Mouse (Mus musculus): Measurements from ENCODE around the gene Ppp2r5d. TPM values are rescaled to one million over a fixed set of nuclear protein-coding genes. Genes with fewer than 3 reads are reported as not detected.

The Ppp2r5d gene
- polyA plus RNA-seq, 1 experiment from 2014 or later, result 100 TPM

DNA sequence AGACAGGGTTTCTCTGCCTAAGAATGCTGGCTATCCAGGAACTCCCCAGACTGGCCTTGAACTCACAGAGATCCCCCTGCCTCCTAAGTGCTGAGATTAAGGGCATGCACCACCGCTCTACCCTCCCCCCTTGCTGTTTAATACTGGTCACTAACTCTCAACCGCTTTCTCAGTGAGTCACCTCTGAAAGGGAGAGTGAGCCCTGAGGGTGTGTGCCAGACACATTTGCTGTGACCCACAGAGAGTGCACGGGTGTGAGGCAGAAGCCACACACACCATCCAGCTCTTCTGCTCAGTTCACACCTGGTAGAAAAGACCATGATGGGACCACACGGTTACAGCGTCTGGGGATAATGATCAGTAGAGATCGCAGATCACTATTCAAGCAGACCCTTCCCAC lies 6.4 kb downstream of the Ppp2r5d start:
- Histone ChIP-seq H3K4me2 (no peak overlapping the region), H3K27ac (no peak overlapping the region), H3K36me3 (peaks cover 53% of the 10 kb centered on the region), H3K4me3 (no peak overlapping the region), H3K9me3 (no peaks in the 10 kb centered on the region), H3K9ac (no peak overlapping the region), H3K27me3 (no peaks in the 10 kb centered on the region), H3K4me1 (peaks cover 22% of the 10 kb centered on the region)
- no peak for ATAC-seq (ENCODE audit: insufficient number of reproducible peaks, insufficient read depth, low FRiP score, low TSS enrichment, low read depth)
- WGBS, result 82% methylated on average over 6 of the region's 6 CpGs

DNA sequence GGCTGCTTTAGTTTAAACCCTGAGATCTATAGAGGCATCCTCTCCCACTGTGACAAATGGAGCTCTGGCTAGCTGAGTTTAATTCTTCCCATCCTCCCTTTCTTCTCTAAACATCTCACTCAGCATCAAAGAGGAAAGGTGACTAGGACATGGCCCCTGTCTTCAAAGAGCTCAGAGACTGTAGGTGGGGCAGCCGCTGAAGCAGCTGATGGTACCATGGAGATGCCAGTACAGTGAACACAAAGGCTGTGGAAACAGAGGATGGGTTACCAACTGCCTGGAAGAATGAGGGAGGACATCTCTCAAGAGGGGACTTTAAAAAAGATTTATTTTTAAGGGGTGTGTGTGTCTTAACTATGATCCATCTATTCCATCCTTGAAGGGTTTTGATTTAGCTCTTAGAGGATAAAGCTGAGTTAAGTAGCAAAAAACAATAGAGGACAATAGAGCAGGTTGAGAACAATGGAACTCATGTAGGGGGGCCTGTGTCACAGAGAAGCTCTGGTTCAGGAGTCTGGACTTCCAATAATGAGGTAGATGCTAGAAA lies 10.3 kb downstream of the Ppp2r5d start:
- no peak for ATAC-seq (ENCODE audit: insufficient number of reproducible peaks, insufficient read depth, low FRiP score, low TSS enrichment, low read depth)
- H3K36me3 ChIP-seq, result peaks cover 48% of the 10 kb centered on the region

DNA sequence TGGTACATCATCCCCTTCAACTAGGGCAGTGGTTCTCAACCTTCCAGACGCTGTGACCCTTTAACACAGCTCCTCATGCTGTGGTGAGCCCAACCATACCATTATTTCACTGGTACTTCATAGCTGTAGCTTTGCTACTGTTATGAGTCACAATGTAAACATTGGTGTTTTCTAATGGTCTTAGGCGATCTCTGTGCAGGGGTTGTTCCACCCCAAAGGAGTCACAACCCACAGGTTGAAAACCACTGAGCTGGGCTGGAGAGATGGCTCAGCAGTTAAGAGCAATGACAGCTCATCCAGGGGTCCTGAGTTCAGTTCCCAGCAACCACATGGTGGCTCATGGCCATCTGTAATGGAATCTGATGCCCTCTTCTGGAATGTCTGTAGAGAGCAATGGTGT lies 13.5 kb downstream of the Ppp2r5d start:
- 88% methylated on average over 2 of the region's 2 CpGs for WGBS
- peaks cover 38% of the 10 kb centered on the region for H3K36me3 ChIP-seq
- no peaks in the 10 kb centered on the region for H3K4me1 ChIP-seq
- no peak for ATAC-seq (ENCODE audit: insufficient number of reproducible peaks, insufficient read depth, low FRiP score, low TSS enrichment, low read depth)
- H3K27me3 ChIP-seq, result no peaks in the 10 kb centered on the region
- no peak overlapping the region for H3K9ac ChIP-seq
- no peak overlapping the region for H3K4me2 ChIP-seq
- H3K27ac ChIP-seq, result no peak overlapping the region
- H3K9me3 ChIP-seq, result no peaks in the 10 kb centered on the region
- no peak overlapping the region for H3K4me3 ChIP-seq

More for the DNA sequence above, 10.3 kb downstream of the Ppp2r5d start:
- H3K4me1 ChIP-seq, result no peaks in the 10 kb centered on the region
- H3K4me3 ChIP-seq, result no peak overlapping the region
- no peaks in the 10 kb centered on the region for H3K9me3 ChIP-seq
- WGBS, result 85% methylated on average over 1 of the region's 1 CpGs
- H3K27ac ChIP-seq, result no peak overlapping the region
- no peaks in the 10 kb centered on the region for H3K27me3 ChIP-seq
- H3K9ac ChIP-seq, result no peak overlapping the region
- no peak overlapping the region for H3K4me2 ChIP-seq

DNA sequence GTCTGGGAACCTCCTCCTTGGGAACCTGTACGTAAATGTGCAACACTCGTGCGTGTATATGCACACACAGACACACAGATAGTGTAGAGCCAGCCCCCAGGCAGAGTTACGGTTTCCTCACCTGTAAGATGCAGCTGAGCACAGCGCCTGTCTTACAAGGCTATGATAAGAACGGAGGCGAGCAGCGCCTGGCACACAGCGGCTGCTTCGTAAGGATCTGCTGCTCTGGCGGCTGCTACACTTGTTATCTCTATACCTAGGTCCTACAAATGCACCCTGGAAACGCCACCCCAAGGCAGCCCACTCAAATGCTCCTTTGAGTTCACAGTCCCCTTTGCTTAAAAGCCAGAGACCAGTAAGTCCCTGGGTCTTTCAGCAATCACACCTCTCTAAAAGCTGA lies 14.2 kb downstream of the Ppp2r5d start:
- no peak overlapping the region for H3K27ac ChIP-seq
- no peak for ATAC-seq (ENCODE audit: insufficient number of reproducible peaks, insufficient read depth, low FRiP score, low TSS enrichment, low read depth)
- no peak overlapping the region for H3K4me3 ChIP-seq
- H3K4me1 ChIP-seq, result no peaks in the 10 kb centered on the region
- no peaks in the 10 kb centered on the region for H3K9me3 ChIP-seq
- peaks cover 38% of the 10 kb centered on the region for H3K36me3 ChIP-seq
- no peaks in the 10 kb centered on the region for H3K27me3 ChIP-seq
- no peak overlapping the region for H3K4me2 ChIP-seq
- 96% methylated on average over 12 of the region's 12 CpGs for WGBS
- H3K9ac ChIP-seq, result no peak overlapping the region

DNA sequence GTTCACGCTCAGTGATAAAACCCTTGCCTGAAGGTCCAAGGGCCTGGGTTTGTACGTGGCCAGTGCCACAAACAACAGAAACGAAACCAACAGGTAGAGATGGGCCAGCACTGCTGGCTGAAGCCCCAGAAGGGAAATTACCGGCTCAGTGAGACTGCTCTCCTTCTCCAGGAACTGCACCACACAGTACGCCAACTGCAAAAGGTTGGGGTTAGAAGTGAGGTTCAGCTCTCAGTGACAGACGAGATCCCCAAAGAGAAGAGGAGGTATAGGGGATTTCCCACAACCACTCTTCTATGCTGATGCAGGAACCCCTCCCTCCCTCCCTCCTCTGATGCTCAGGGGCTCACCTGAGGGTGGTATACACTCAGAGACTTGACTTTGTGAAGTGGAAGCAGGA lies 19.0 kb downstream of the Ppp2r5d start:
- no peak for ATAC-seq (ENCODE audit: insufficient number of reproducible peaks, insufficient read depth, low FRiP score, low TSS enrichment, low read depth)
- Histone ChIP-seq H3K9ac (no peak overlapping the region), H3K36me3 (peaks cover 53% of the 10 kb centered on the region), H3K4me3 (no peak overlapping the region), H3K27ac (no peak overlapping the region), H3K27me3 (no peaks in the 10 kb centered on the region), H3K4me1 (peaks cover 9% of the 10 kb centered on the region), H3K4me2 (no peak overlapping the region), H3K9me3 (no peaks in the 10 kb centered on the region)
- 91% methylated on average over 6 of the region's 6 CpGs for WGBS

DNA sequence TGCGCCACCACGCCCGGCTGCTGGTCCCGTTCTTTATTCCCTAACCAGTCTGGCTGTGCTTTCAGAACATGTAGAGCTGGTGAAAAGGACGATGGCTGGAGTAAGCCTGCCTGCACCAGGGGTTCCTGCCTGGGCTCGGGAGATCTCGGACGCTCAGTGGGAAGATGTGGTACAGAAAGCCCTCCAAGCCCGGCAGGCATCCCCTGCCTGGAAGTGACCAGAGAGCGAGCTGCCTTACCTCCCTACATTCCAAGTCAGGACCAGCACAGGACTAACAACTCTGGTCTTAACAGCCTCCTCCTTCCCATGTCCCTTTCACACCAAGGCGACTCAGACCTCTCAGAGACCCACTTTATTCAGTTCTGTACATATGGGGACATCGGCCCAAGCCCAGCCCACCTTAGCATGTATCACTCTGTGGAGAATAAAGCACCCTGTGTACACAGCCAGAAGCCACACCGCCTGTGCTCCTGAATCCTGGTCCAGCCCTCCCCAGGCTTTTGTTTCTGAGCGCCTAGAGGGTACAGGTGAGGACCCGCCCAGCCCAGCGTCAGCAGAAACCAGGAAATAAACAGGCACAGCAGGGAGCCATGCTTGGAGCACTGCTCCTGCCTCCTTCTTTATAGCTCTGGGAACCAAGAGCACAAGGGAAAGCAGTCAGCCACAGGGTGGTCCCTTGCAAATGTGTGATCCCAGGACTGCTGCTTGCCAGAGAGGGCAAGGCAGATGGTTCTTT lies 22.1 kb downstream of the Ppp2r5d start:
- Histone ChIP-seq H3K27me3 (no peaks in the 10 kb centered on the region), H3K27ac (no peak overlapping the region), H3K4me2 (no peak overlapping the region), H3K36me3 (peaks cover 59% of the 10 kb centered on the region), H3K9me3 (no peaks in the 10 kb centered on the region), H3K4me1 (peaks cover 27% of the 10 kb centered on the region), H3K4me3 (no peak overlapping the region), H3K9ac (no peak overlapping the region)
- 81% methylated on average over 16 of the region's 16 CpGs for WGBS
- ATAC-seq (ENCODE audit: insufficient number of reproducible peaks, insufficient read depth, low FRiP score, low TSS enrichment, low read depth), result no peak

DNA sequence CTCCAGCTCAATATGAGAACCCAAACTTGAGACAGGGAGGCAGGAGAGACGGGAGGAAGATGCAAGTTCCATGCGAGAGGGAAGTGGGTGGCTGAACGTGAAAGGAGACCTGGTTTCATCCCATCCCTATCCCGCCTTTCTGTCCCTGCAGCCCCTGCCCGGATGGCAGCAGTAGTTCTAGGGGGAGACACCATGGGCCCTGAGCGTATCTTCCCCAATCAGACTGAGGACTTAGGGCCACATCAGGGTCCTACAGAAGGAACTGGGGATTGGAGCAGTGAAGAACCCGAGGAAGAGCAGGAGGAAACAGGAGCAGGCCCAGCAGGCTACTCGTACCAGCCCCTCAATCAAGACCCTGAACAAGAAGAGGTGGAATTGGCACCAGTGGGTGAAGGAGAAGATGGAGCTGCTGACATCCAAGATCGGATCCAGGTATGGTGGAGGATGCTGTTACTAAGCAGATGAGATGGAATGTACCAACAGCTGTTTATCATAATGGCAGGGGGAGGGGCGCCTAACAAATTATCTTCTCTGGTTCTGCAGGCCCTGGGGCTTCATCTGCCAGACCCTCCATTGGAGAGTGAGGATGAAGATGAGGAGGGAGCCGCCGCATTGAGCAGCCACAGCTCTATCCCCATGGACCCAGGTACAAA lies 23.3 kb downstream of the Ppp2r5d start:
- Histone ChIP-seq H3K9ac (peak overlapping the region; percentile 84), H3K27me3 (no peaks in the 10 kb centered on the region), H3K4me3 (peak overlapping the region; percentile 89), H3K27ac (peak overlapping the region; percentile 84), H3K36me3 (peaks cover 60% of the 10 kb centered on the region), H3K4me2 (peak overlapping the region; percentile 95), H3K9me3 (no peaks in the 10 kb centered on the region), H3K4me1 (peaks cover 27% of the 10 kb centered on the region)
- 11% methylated on average over 12 of the region's 12 CpGs for WGBS
- ATAC-seq (ENCODE audit: insufficient number of reproducible peaks, insufficient read depth, low FRiP score, low TSS enrichment, low read depth), result no peak

DNA sequence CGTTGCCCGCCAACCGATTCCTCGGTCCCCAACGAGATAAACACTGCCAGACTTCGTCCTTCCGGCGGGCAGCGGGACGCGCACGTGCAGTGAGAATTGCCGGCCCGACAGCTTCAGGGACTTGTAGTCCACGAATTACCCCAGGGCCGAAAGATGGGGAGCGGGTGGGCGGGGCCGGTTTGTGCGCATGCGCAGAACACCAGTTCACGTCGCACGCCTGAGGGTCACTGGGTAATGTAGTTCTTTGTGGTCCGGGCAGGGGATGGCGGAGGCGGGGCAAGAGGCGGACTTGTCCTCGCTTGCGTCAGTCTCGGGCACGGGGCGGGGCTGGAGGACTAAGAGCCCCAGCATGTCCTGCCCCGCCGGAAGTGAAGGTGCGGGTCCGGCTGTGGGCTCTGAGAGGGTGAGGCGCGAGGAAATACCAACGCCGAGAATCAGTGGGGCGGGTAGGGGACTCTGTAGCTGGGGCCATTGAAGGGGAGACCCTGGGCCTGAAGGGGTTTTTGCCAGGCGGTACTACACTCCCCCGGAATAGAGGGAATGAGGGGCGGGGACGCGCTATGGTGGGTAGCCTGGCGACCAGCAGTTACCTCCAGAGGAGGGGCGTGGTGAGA lies 24.0 kb downstream of the Ppp2r5d start, which contains the start of gene Klhdc3:
Klhdc3 (minus strand) TSS at position 155 of the 614 bp plus-strand sequence.
- no peaks in the 10 kb centered on the region for H3K9me3 ChIP-seq
- ATAC-seq (ENCODE audit: insufficient number of reproducible peaks, insufficient read depth, low FRiP score, low TSS enrichment, low read depth), result peak; percentile 94
- peaks cover 60% of the 10 kb centered on the region for H3K36me3 ChIP-seq
- under 1% methylated on average over 49 of the region's 49 CpGs for WGBS
- H3K27ac ChIP-seq, result peak within 1 kb of the TSS; percentile 90
- peak within 1 kb of the TSS; percentile 95 for H3K4me2 ChIP-seq
- peak within 1 kb of the TSS; percentile 84 for H3K9ac ChIP-seq
- peaks cover 27% of the 10 kb centered on the region for H3K4me1 ChIP-seq
- H3K27me3 ChIP-seq, result no peaks in the 10 kb centered on the region
- H3K4me3 ChIP-seq, result peak within 1 kb of the TSS; percentile 89

DNA sequence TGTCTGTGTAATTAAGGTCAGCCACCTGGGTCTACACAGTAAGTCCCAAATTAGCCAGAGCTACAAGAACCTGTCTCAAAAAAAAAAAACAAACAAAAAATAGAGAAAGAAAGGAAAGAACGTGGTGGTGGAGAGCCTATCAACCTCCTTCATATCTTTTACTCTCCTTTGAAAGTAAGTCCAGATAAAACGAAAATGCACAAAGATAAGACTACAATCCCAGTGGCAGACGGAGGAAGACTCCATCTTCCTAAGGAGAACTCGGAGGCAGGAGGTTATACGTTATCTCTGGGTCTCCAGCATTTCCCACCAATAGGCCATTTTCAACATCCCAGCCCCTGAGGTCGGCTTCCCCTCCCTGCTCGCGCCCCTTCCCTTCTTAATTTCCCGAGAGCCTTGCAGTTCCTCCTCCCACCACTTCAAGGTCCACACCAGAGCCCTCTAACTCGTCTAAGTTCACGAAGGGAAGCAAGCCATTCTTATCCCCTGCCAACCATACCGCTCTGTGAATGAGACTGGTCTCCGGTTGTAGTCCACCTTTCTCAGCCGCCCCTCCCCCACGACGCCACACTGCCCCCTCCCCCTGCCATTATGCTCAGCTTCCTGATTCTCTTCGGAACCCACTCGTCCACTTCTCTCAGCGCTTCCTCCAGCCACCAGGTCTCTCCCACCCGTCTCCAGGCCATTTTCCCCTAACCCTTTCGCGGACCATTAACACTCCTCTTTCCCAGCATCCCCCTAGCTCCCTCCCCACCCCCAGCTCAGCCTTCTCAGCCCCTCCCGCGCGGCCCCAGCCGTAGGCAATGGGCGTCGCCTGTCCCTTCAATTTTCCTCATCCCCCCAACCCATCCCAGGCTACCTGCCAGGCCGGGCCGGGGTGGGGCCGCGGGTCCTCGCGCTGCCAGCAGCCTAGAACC lies 24.8 kb downstream of the Ppp2r5d start:
- WGBS, result under 1% methylated on average over 34 of the region's 34 CpGs
- Histone ChIP-seq H3K9ac (peak overlapping the region; percentile 84), H3K36me3 (peaks cover 60% of the 10 kb centered on the region), H3K4me2 (peak overlapping the region; percentile 95), H3K4me1 (peaks cover 32% of the 10 kb centered on the region), H3K27me3 (no peaks in the 10 kb centered on the region), H3K27ac (peak overlapping the region; percentile 90), H3K9me3 (no peaks in the 10 kb centered on the region), H3K4me3 (peak overlapping the region; percentile 89)
- peak; percentile 38 for ATAC-seq (ENCODE audit: insufficient number of reproducible peaks, insufficient read depth, low FRiP score, low TSS enrichment, low read depth)

DNA sequence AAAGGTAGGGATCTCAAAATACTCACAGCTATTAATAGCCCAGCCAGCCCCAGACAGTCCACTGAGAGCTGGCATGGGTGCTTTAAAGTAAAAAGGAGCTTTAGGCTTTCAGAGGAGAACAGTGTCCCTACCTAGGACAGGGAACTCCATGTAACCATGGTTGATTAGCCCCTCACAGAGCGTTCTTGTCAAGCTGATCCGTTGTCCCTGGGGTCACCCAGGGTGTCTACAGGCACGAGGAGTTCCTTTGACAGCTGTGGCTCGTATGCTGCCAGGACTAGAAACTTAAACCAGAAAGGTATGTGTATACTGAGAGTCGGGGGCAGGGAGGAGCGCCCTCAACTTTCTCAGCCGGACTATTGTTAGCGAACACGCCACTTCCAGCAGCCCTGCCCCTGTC lies 26.0 kb downstream of the Ppp2r5d start:
- Histone ChIP-seq H3K4me3 (peak overlapping the region; percentile 89), H3K9ac (peak overlapping the region; percentile 84), H3K9me3 (no peaks in the 10 kb centered on the region), H3K27me3 (no peaks in the 10 kb centered on the region), H3K4me1 (peaks cover 40% of the 10 kb centered on the region), H3K36me3 (peaks cover 52% of the 10 kb centered on the region), H3K27ac (peak overlapping the region; percentile 90), H3K4me2 (peak overlapping the region; percentile 95)
- 31% methylated on average over 9 of the region's 9 CpGs for WGBS
- no peak for ATAC-seq (ENCODE audit: insufficient number of reproducible peaks, insufficient read depth, low FRiP score, low TSS enrichment, low read depth)

DNA sequence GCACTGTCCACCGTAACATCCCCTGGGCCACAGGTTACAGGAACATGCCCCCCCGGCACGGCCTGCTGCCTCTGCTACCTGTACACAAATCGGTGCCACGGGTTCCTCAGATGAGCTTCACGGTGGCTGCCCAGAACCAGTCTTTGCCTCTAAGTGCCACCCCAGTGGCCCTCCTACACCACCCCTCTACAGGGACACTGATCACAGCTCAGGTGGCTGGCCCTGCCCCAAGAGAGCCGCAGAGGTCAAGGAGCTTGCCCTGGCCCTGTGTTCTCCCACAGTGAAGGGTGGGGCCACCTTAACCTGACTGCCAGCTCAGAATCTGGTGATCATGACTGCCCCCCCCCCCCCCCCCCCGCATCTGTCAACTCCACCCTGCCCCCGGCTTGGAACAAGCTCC lies 26.5 kb downstream of the Ppp2r5d start, which contains the start of gene Mea1:
Mea1 (plus strand) TSS at position 378 of the 400 bp plus-strand sequence.
- peak within 1 kb of the TSS; percentile 84 for H3K9ac ChIP-seq
- H3K36me3 ChIP-seq, result peaks cover 47% of the 10 kb centered on the region
- peak within 1 kb of the TSS; percentile 89 for H3K4me3 ChIP-seq
- no peaks in the 10 kb centered on the region for H3K27me3 ChIP-seq
- no peaks in the 10 kb centered on the region for H3K9me3 ChIP-seq
- H3K4me2 ChIP-seq, result peak within 1 kb of the TSS; percentile 95
- H3K4me1 ChIP-seq, result peaks cover 41% of the 10 kb centered on the region
- no peak for ATAC-seq (ENCODE audit: insufficient number of reproducible peaks, insufficient read depth, low FRiP score, low TSS enrichment, low read depth)
- 81% methylated on average over 9 of the region's 9 CpGs for WGBS
- peak within 1 kb of the TSS; percentile 90 for H3K27ac ChIP-seq
